Mouse (Mus musculus): ENCODE data around the gene Usp10. TPM values are rescaled to one million over a fixed set of nuclear protein-coding genes. Genes with fewer than 3 reads are reported as not detected.

The Usp10 gene
- polyA plus RNA-seq, 1 experiment from 2014 or later: 123 TPM

- peaks cover 43% of the 10 kb centered on the region for H3K4me1 ChIP-seq (replicated peaks)
- WGBS: 69% methylated on average over 3 of the region's 3 CpGs
Observed at GRCm38 (mm10) chr8:119917415-119917814, 7.3 kb downstream of the Usp10 start.

GRCm38 (mm10) chr8:119918155-119918567 is 8.0 kb downstream of the Usp10 start:
- Histone ChIP-seq H3K36me3 (no peaks in the 10 kb centered on the region), H3K27ac (no peak overlapping the region), H3K4me1 (replicated peaks) (peaks cover 37% of the 10 kb centered on the region), H3K27me3 (replicated peaks) (no peaks in the 10 kb centered on the region), H3K9me3 (no peaks in the 10 kb centered on the region), H3K4me3 (replicated peaks) (no peak overlapping the region), H3K9ac (no peak overlapping the region), H3K4me2 (replicated peaks) (no peak overlapping the region)
- peak; percentile 64 for ATAC-seq
- WGBS: 78% methylated on average over 1 of the region's 1 CpGs

More at GRCm38 (mm10) chr8:119917415-119917814, 7.3 kb downstream of the Usp10 start:
- Histone ChIP-seq H3K9me3 (no peaks in the 10 kb centered on the region), H3K4me3 (replicated peaks) (no peak overlapping the region), H3K27me3 (replicated peaks) (no peaks in the 10 kb centered on the region), H3K9ac (no peak overlapping the region), H3K36me3 (no peaks in the 10 kb centered on the region), H3K27ac (no peak overlapping the region), H3K4me2 (replicated peaks) (no peak overlapping the region)
- ATAC-seq: no peak

- WGBS: 84% methylated on average over 5 of the region's 5 CpGs
- H3K9me3 ChIP-seq: no peaks in the 10 kb centered on the region
- no peak for ATAC-seq
- peaks cover 17% of the 10 kb centered on the region; the same call in 1 of the 2 replicates for H3K4me1 ChIP-seq (replicated peaks)
- H3K4me2 ChIP-seq (replicated peaks): no peak overlapping the region
- no peak overlapping the region for H3K4me3 ChIP-seq (replicated peaks)
- H3K9ac ChIP-seq: no peak overlapping the region
- H3K27ac ChIP-seq: no peak overlapping the region
- H3K27me3 ChIP-seq (replicated peaks): no peaks in the 10 kb centered on the region
- H3K36me3 ChIP-seq: no peaks in the 10 kb centered on the region
Observed at GRCm38 (mm10) chr8:119923259-119923658, 13.1 kb downstream of the Usp10 start.

GRCm38 (mm10) chr8:119925428-119925827 is 15.3 kb downstream of the Usp10 start:
- Histone ChIP-seq H3K27ac (no peak overlapping the region), H3K36me3 (no peaks in the 10 kb centered on the region), H3K4me2 (replicated peaks) (no peak overlapping the region), H3K4me3 (replicated peaks) (no peak overlapping the region), H3K4me1 (replicated peaks) (peaks cover 19% of the 10 kb centered on the region; the same call in 1 of the 2 replicates), H3K27me3 (replicated peaks) (no peaks in the 10 kb centered on the region), H3K9ac (no peak overlapping the region), H3K9me3 (no peaks in the 10 kb centered on the region)
- ATAC-seq: no peak
- 92% methylated on average over 4 of the region's 4 CpGs for WGBS

- no peak overlapping the region for H3K9ac ChIP-seq
- no peak overlapping the region for H3K4me3 ChIP-seq (replicated peaks)
- peaks cover 16% of the 10 kb centered on the region; the same call in 1 of the 2 replicates for H3K4me1 ChIP-seq (replicated peaks)
- no peaks in the 10 kb centered on the region for H3K27me3 ChIP-seq (replicated peaks)
- H3K9me3 ChIP-seq: no peaks in the 10 kb centered on the region
- ATAC-seq: no peak
- WGBS: 75% methylated on average over 2 of the region's 2 CpGs
- no peaks in the 10 kb centered on the region for H3K36me3 ChIP-seq
- H3K27ac ChIP-seq: no peak overlapping the region
- H3K4me2 ChIP-seq (replicated peaks): no peak overlapping the region
Observed at GRCm38 (mm10) chr8:119926474-119926873, 16.3 kb downstream of the Usp10 start.

GRCm38 (mm10) chr8:119927422-119928092 is 17.4 kb downstream of the Usp10 start:
- no peak overlapping the region for H3K4me3 ChIP-seq (replicated peaks)
- no peak overlapping the region for H3K27ac ChIP-seq
- H3K9me3 ChIP-seq: no peaks in the 10 kb centered on the region
- 41% methylated on average over 6 of the region's 6 CpGs for WGBS
- H3K4me1 ChIP-seq (replicated peaks): peaks cover 12% of the 10 kb centered on the region; the same call in 1 of the 2 replicates
- no peak overlapping the region for H3K9ac ChIP-seq
- H3K4me2 ChIP-seq (replicated peaks): no peak overlapping the region
- ATAC-seq: peak; percentile 70
- 0 out of 2 replicates have a peak, but pooled peaks cover 5% of the 10 kb centered on the region for H3K36me3 ChIP-seq
- H3K27me3 ChIP-seq (replicated peaks): no peaks in the 10 kb centered on the region

- Histone ChIP-seq H3K4me2 (replicated peaks) (no peak overlapping the region), H3K27me3 (replicated peaks) (no peaks in the 10 kb centered on the region), H3K4me3 (replicated peaks) (no peak overlapping the region), H3K4me1 (replicated peaks) (peaks cover 5% of the 10 kb centered on the region; the same call in 1 of the 2 replicates), H3K36me3 (peaks cover 26% of the 10 kb centered on the region; the same call in 1 of the 2 replicates), H3K9me3 (no peaks in the 10 kb centered on the region), H3K27ac (no peak overlapping the region), H3K9ac (no peak overlapping the region)
- 59% methylated on average over 4 of the region's 4 CpGs for WGBS
- ATAC-seq: no peak
Observed at GRCm38 (mm10) chr8:119931317-119931716, 21.2 kb downstream of the Usp10 start.

GRCm38 (mm10) chr8:119933681-119934080 is 23.5 kb downstream of the Usp10 start:
- H3K4me2 ChIP-seq (replicated peaks): no peak overlapping the region
- H3K9me3 ChIP-seq: no peaks in the 10 kb centered on the region
- H3K27ac ChIP-seq: no peak overlapping the region
- 0 out of 2 replicates have a peak, but pooled peaks cover 2% of the 10 kb centered on the region for H3K4me1 ChIP-seq (replicated peaks)
- no peaks in the 10 kb centered on the region for H3K27me3 ChIP-seq (replicated peaks)
- no peak overlapping the region for H3K9ac ChIP-seq
- ATAC-seq: no peak
- 94% methylated on average over 4 of the region's 4 CpGs for WGBS
- peaks cover 34% of the 10 kb centered on the region for H3K36me3 ChIP-seq
- H3K4me3 ChIP-seq (replicated peaks): no peak overlapping the region

- Histone ChIP-seq H3K4me1 (replicated peaks) (no peaks in the 10 kb centered on the region), H3K9me3 (no peaks in the 10 kb centered on the region), H3K9ac (no peak overlapping the region), H3K27ac (no peak overlapping the region), H3K36me3 (peaks cover 34% of the 10 kb centered on the region), H3K4me3 (replicated peaks) (no peak overlapping the region), H3K27me3 (replicated peaks) (no peaks in the 10 kb centered on the region), H3K4me2 (replicated peaks) (no peak overlapping the region)
- no peak for ATAC-seq
- 77% methylated on average over 6 of the region's 6 CpGs for WGBS
Observed at GRCm38 (mm10) chr8:119935541-119935940, 25.4 kb downstream of the Usp10 start.

GRCm38 (mm10) chr8:119938481-119938880 is 28.3 kb downstream of the Usp10 start:
- Histone ChIP-seq H3K4me1 (replicated peaks) (0 out of 2 replicates have a peak, but pooled peaks cover under 1% of the 10 kb centered on the region), H3K9ac (no peak overlapping the region), H3K27me3 (replicated peaks) (no peaks in the 10 kb centered on the region), H3K36me3 (peaks cover 37% of the 10 kb centered on the region), H3K4me3 (replicated peaks) (no peak overlapping the region), H3K4me2 (replicated peaks) (no peak overlapping the region), H3K27ac (no peak overlapping the region), H3K9me3 (no peaks in the 10 kb centered on the region)
- ATAC-seq: no peak
- WGBS: 89% methylated on average over 7 of the region's 7 CpGs

GRCm38 (mm10) chr8:119939336-119939735 is 29.2 kb downstream of the Usp10 start:
- no peaks in the 10 kb centered on the region for H3K27me3 ChIP-seq (replicated peaks)
- H3K9ac ChIP-seq: no peak overlapping the region
- no peak overlapping the region for H3K4me3 ChIP-seq (replicated peaks)
- peaks cover 34% of the 10 kb centered on the region for H3K36me3 ChIP-seq
- ATAC-seq: no peak
- 86% methylated on average over 2 of the region's 2 CpGs for WGBS
- no peak overlapping the region for H3K4me2 ChIP-seq (replicated peaks)
- H3K9me3 ChIP-seq: no peaks in the 10 kb centered on the region
- no peak overlapping the region for H3K27ac ChIP-seq
- H3K4me1 ChIP-seq (replicated peaks): 0 out of 2 replicates have a peak, but pooled peaks cover 5% of the 10 kb centered on the region

GRCm38 (mm10) chr8:119941471-119941870 is 31.3 kb downstream of the Usp10 start:
- Histone ChIP-seq H3K9ac (no peak overlapping the region), H3K4me3 (replicated peaks) (no peak overlapping the region), H3K4me1 (replicated peaks) (peaks cover 5% of the 10 kb centered on the region; the same call in 1 of the 2 replicates), H3K4me2 (replicated peaks) (no peak overlapping the region), H3K27me3 (replicated peaks) (no peaks in the 10 kb centered on the region), H3K36me3 (peaks cover 29% of the 10 kb centered on the region), H3K9me3 (no peaks in the 10 kb centered on the region), H3K27ac (no peak overlapping the region)
- WGBS: 95% methylated on average over 18 of the region's 18 CpGs
- ATAC-seq: no peak

GRCm38 (mm10) chr8:119943616-119944015 is 33.5 kb downstream of the Usp10 start:
- H3K36me3 ChIP-seq: peaks cover 31% of the 10 kb centered on the region
- ATAC-seq: 0 out of 2 replicates have a peak, but pooled peaks have one; percentile 2

More at GRCm38 (mm10) chr8:119943616-119944015, 33.5 kb downstream of the Usp10 start:
- Histone ChIP-seq H3K27me3 (replicated peaks) (no peaks in the 10 kb centered on the region), H3K9ac (no peak overlapping the region), H3K4me2 (replicated peaks) (no peak overlapping the region), H3K27ac (no peak overlapping the region), H3K4me1 (replicated peaks) (peaks cover 9% of the 10 kb centered on the region), H3K4me3 (replicated peaks) (no peak overlapping the region), H3K9me3 (no peaks in the 10 kb centered on the region)
- 81% methylated on average over 10 of the region's 10 CpGs for WGBS
